Mouse (Mus musculus) myocyte (in vitro differentiated cells): ENCODE results near the gene Tdrd3. TPM values are rescaled to one million over a fixed set of nuclear protein-coding genes. Genes with fewer than 3 reads are reported as not detected.

Source experiments
- H3K27me3 ChIP-seq: one replicate; pipeline ENCODE4 v1.6.1; 2011; ENCODE audit not compliant: control insufficient read depth, insufficient read depth, insufficient read length
- H3K36me3 ChIP-seq: one replicate; pipeline ENCODE4 v1.6.1; 2011; ENCODE audit not compliant: control insufficient read depth, insufficient read depth
- H3K4me2 ChIP-seq: one replicate; pipeline ENCODE4 v1.6.1; 2011; ENCODE audit warnings: low read depth, control low read depth
- H3K4me3 ChIP-seq: one replicate; pipeline ENCODE4 v1.5.1; 2011; ENCODE audit warnings: mild to moderate bottlenecking, control low read depth, moderate library complexity
- H3K79me2 ChIP-seq: one replicate; pipeline ENCODE4 v1.6.1; 2011; ENCODE audit not compliant: control insufficient read depth, insufficient read depth
- H3ac ChIP-seq: one replicate; pipeline ENCODE4 v1.6.1; 2011; ENCODE audit not compliant: control insufficient read depth, insufficient read length
- CEBPB ChIP-seq: IDR thresholded peaks from 2 replicates; pipeline ENCODE4 v1.6.1; 2011; ENCODE audit warnings: mild to moderate bottlenecking, moderate library complexity; ENCODE audit not compliant: poor library complexity, insufficient read depth, severe bottlenecking
- E2F4 ChIP-seq: IDR thresholded peaks from one replicate; pipeline ENCODE4 v1.6.1; 2011; ENCODE audit warnings: mild to moderate bottlenecking, control low read depth, moderate library complexity; ENCODE audit not compliant: insufficient read depth
- MAX ChIP-seq: IDR thresholded peaks from one replicate; pipeline ENCODE4 v1.6.1; 2011; ENCODE audit warnings: low read depth, mild to moderate bottlenecking, control low read depth
- MYOD1 ChIP-seq, 3 experiments: IDR thresholded peaks; one replicate each; pipeline ENCODE4 v1.6.1; 2011; ENCODE audit warnings: control low read depth in 2 of 3, low read depth in 2 of 3, mild to moderate bottlenecking in 2 of 3, moderate library complexity in 1 of 3; ENCODE audit not compliant: insufficient read length in 2 of 3, control insufficient read depth in 1 of 3
- MYOG ChIP-seq, 3 experiments: IDR thresholded peaks; one replicate each; pipeline ENCODE4 v1.6.1; 2011; ENCODE audit warnings: control low read depth in 2 of 3, low read depth in 2 of 3, mild to moderate bottlenecking in 2 of 3; ENCODE audit not compliant: insufficient read length in 2 of 3, control insufficient read depth in 1 of 3, insufficient read depth in 1 of 3
- POLR2A ChIP-seq: IDR thresholded peaks from one replicate; pipeline ENCODE4 v1.6.1; 2011; ENCODE audit warnings: low read depth, mild to moderate bottlenecking, control low read depth, moderate library complexity; ENCODE audit not compliant: insufficient read length
- POLR2AphosphoS2 ChIP-seq: IDR thresholded peaks from one replicate; pipeline ENCODE4 v1.6.1; 2011; ENCODE audit warnings: low read depth, control low read depth; ENCODE audit not compliant: insufficient read length
- REST ChIP-seq: IDR thresholded peaks from one replicate; pipeline ENCODE4 v1.6.1; 2011; ENCODE audit warnings: mild to moderate bottlenecking, control low read depth, moderate library complexity; ENCODE audit not compliant: insufficient read depth, insufficient read length
- SRF ChIP-seq: IDR thresholded peaks from one replicate; pipeline ENCODE4 v1.6.1; 2011; ENCODE audit warnings: low read depth; ENCODE audit not compliant: control insufficient read depth, insufficient read length
- TCF12 ChIP-seq: IDR thresholded peaks from one replicate; pipeline ENCODE4 v1.6.1; 2011; ENCODE audit warnings: mild to moderate bottlenecking, control low read depth; ENCODE audit not compliant: poor library complexity, insufficient read depth, severe bottlenecking
- TCF3 ChIP-seq: IDR thresholded peaks from one replicate; pipeline ENCODE4 v1.6.1; 2011; ENCODE audit warnings: low read depth, control low read depth; ENCODE audit not compliant: insufficient read length
- USF1 ChIP-seq: IDR thresholded peaks from one replicate; pipeline ENCODE4 v1.6.1; 2011; ENCODE audit warnings: low read depth, mild to moderate bottlenecking, control low read depth, moderate library complexity
- polyA plus RNA-seq: library from polyadenylated mRNA; unstranded; fragments of >200 nt; fragmentation: generic; extraction: Trizol; gene quantifications from one replicate; pipeline ENCODE4 v1.2.1, GENCODE M21; 2012; ENCODE audit warnings: missing spikeins

Gene Tdrd3
- polyA plus RNA-seq, 1 experiment: 5.1 TPM

- no peaks in the 10 kb centered on the region for H3K79me2 ChIP-seq
- TF ChIP-seq TCF3 (no peak), CEBPB (no peak), E2F4 (no peak), REST (no peak), USF1 (no peak), SRF (no peak), POLR2A (no peak), MYOG (IDR thresholded peaks at IDR 0.05; ENCODE audit: control insufficient read depth in 1 of 3, insufficient read depth in 1 of 3, insufficient read length in 2 of 3, low read depth in 2 of 3) (no peak), MYOD1 (IDR thresholded peaks at IDR 0.05; ENCODE audit: control insufficient read depth in 1 of 3, insufficient read length in 2 of 3, low read depth in 2 of 3) (no peak), POLR2AphosphoS2 (no peak), MAX (no peak), TCF12 (no peak)
- peaks cover 20% of the 10 kb centered on the region for H3K36me3 ChIP-seq
- no peak overlapping the region for H3ac ChIP-seq
- H3K4me2 ChIP-seq: no peak overlapping the region
- H3K27me3 ChIP-seq: no peaks in the 10 kb centered on the region
- H3K4me3 ChIP-seq: no peak overlapping the region
Observed at GRCm38 (mm10) chr14:87475721-87476359, 59.4 kb downstream of the Tdrd3 start.

GRCm38 (mm10) chr14:87478339-87478951 lies 62.0 kb downstream of the Tdrd3 start:
- H3K36me3 ChIP-seq: peaks cover 14% of the 10 kb centered on the region
- no peaks in the 10 kb centered on the region for H3K79me2 ChIP-seq
- no peak for TF ChIP-seq TCF3
- TF ChIP-seq POLR2A: no peak
- H3K27me3 ChIP-seq: no peaks in the 10 kb centered on the region
- H3K4me2 ChIP-seq: no peak overlapping the region
- H3ac ChIP-seq: no peak overlapping the region
- H3K4me3 ChIP-seq: no peak overlapping the region

- peaks cover 5% of the 10 kb centered on the region for H3K36me3 ChIP-seq
- H3K27me3 ChIP-seq: no peaks in the 10 kb centered on the region
- TF ChIP-seq USF1 (no peak), POLR2A (no peak), CEBPB (no peak), TCF3 (no peak), SRF (no peak), TCF12 (no peak), MYOD1 (IDR thresholded peaks at IDR 0.05; ENCODE audit: control insufficient read depth in 1 of 3, insufficient read length in 2 of 3, low read depth in 2 of 3) (no peak), MAX (no peak), E2F4 (no peak), REST (no peak), MYOG (IDR thresholded peaks at IDR 0.05; ENCODE audit: control insufficient read depth in 1 of 3, insufficient read depth in 1 of 3, insufficient read length in 2 of 3, low read depth in 2 of 3) (no peak), POLR2AphosphoS2 (no peak)
- no peak overlapping the region for H3ac ChIP-seq
- no peaks in the 10 kb centered on the region for H3K79me2 ChIP-seq
- no peak overlapping the region for H3K4me3 ChIP-seq
- no peak overlapping the region for H3K4me2 ChIP-seq
Observed at GRCm38 (mm10) chr14:87485888-87486287, 69.4 kb downstream of the Tdrd3 start.

GRCm38 (mm10) chr14:87497955-87498594 lies 81.6 kb downstream of the Tdrd3 start:
- Histone ChIP-seq H3K4me3 (no peak overlapping the region), H3K79me2 (no peaks in the 10 kb centered on the region), H3K36me3 (no peaks in the 10 kb centered on the region), H3ac (no peak overlapping the region), H3K27me3 (no peaks in the 10 kb centered on the region), H3K4me2 (no peak overlapping the region)
- TF ChIP-seq TCF3: no peak
- TF ChIP-seq POLR2A: no peak
- no peak for TF ChIP-seq MAX
- no peak for TF ChIP-seq TCF12
- no peak for TF ChIP-seq POLR2AphosphoS2
- no peak for TF ChIP-seq SRF
- TF ChIP-seq MYOG (IDR thresholded peaks at IDR 0.05; ENCODE audit: control insufficient read depth in 1 of 3, insufficient read depth in 1 of 3, insufficient read length in 2 of 3, low read depth in 2 of 3): no peak

- H3K27me3 ChIP-seq: no peaks in the 10 kb centered on the region
- H3K36me3 ChIP-seq: no peaks in the 10 kb centered on the region
- no peaks in the 10 kb centered on the region for H3K79me2 ChIP-seq
- no peak for TF ChIP-seq MYOG (IDR thresholded peaks at IDR 0.05; ENCODE audit: control insufficient read depth in 1 of 3, insufficient read depth in 1 of 3, insufficient read length in 2 of 3, low read depth in 2 of 3)
- no peak overlapping the region for H3K4me3 ChIP-seq
- no peak overlapping the region for H3K4me2 ChIP-seq
- no peak overlapping the region for H3ac ChIP-seq
Observed at GRCm38 (mm10) chr14:87505924-87506323, 89.5 kb downstream of the Tdrd3 start.
